Mouse (Mus musculus): Measurements from ENCODE around the gene Raly. TPM values are rescaled to one million over a fixed set of nuclear protein-coding genes. Genes with fewer than 3 reads are reported as not detected.

Raly gene
- 143 TPM for polyA plus RNA-seq (2014; fragmentation: Illumina TruSeq; extraction: RNeasy Lipid Tissue Mini Kit (QIAGEN cat#74804); ENCODE audit: low read depth, low replicate concordance)

DNA sequence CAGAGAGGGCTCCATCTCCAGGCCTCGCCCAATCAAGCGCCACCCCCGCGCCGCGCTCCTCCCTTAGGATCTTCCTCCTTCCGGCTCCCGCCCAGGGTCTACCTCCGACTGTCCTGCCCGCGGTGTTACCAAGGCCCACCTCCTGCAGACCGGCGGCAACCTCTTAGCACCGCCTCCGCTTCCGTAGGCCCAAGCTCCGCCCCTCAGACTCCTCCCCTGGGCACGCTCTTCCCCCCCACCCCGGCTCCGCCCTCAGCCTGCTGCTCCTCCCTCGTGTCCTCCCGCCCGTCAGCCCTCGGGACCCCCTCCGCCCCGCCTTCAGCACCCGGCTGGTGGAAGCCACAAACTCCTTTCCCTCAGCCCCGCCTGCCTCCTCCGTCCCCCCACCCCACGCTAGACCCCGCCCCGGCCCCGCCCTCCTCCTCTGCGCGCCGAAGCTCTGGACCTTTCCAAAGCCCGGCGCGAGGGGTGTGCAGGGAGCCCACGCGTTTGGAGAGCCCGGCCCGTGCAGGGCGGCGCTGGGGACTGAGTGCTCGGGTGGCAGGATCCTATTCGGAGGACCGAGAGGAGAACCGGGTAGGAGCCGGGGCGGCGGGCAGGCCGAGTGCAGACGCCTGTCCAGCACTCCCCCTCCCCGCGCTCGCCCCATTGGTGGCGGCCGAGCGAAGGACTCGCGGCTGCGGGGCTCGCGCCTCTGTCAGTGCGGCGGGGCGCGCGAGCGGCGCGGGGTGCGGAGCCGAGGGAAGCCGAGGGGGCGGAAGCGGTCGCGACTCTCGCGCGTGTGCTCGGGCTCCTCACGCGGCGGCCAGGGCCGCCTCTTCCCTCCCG lies at the start of gene Raly, which contains the start of gene a:
Gene Raly, plus strand, starts transcription at position 441 of the 828 bp plus-strand sequence.
Gene a, plus strand, starts transcription at position 747 of the 828 bp plus-strand sequence.

DNA sequence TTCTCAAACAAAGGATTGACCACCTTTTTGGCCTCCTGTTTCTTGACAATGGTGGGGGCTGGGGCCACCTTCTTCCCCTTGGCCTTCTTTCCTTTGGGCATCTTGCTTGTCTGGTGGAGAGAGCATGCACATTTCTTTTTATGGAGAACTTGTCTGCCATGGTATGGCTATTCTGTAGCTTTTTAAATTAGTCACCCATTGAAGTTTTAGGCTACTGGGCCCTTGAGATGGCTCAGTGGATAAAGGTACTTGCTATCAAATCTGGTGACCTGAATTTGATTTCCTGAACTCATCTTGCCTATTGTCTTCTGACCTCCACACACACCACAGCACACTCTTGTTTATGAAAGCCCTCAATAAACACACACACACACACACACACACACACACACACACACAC lies 21.0 kb upstream of the Raly start, which contains the start of gene Gm14214:
Gene Gm14214, minus strand, starts transcription at position 101 of the 400 bp plus-strand sequence.

DNA sequence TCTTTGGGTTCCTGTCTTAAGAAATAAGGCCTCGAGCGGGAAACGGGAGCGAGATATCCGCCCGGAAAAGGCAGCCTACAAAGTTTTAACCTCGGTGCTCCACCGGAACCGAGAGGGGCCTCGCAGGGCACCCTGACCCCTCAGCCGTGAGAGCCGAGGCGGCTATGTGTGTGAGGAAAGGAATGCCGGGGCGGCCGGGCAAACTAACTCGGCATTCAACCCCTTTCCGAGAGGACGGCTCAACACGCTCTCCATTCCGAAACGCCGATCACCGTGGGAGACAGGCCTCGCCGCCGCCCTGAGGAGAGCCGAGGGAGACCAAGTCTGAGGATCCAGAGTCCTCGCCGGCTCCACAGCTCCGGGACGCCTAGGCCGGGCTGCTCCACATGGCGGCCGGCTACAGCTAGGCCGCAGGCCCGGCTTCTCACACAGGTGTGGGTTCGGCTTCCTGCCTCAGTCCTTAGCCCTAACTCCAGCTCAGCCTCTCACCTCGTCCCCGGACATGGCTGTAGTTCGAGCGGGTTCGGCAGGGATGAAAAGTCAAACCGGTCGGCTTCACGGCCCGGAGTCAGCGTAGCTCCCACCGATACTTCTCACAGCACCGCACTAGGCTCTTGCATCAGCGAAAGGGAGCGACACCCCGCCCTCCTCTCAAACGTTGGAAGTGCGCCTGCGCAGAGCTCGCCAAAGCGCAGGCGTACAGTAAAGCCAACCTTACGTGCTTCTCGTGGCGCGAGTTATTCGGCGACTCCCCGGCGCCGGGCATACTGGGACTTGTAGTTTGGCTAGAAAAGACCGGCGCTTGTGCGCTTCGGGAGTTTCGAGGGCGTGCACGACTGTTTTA lies 101.5 kb downstream of the Raly start, which contains the start of gene Eif2s2:
Gene Eif2s2, minus strand, starts transcription at position 735 of the 844 bp plus-strand sequence.

Other genes with a start within 250 kb of the Raly start
- not detected for gene 1700003F12Rik, start 244.0 kb upstream of the Raly start, polyA plus RNA-seq (2014; fragmentation: Illumina TruSeq; extraction: RNeasy Lipid Tissue Mini Kit (QIAGEN cat#74804); ENCODE audit: low read depth, low replicate concordance)
- not detected for gene Actl10, start 239.3 kb upstream of the Raly start, polyA plus RNA-seq (2014; fragmentation: Illumina TruSeq; extraction: RNeasy Lipid Tissue Mini Kit (QIAGEN cat#74804); ENCODE audit: low read depth, low replicate concordance)
- not detected for gene Necab3, start 232.2 kb upstream of the Raly start, polyA plus RNA-seq (2014; fragmentation: Illumina TruSeq; extraction: RNeasy Lipid Tissue Mini Kit (QIAGEN cat#74804); ENCODE audit: low read depth, low replicate concordance)
- gene E2f1, start 221.2 kb upstream of the Raly start, polyA plus RNA-seq (2014; fragmentation: Illumina TruSeq; extraction: RNeasy Lipid Tissue Mini Kit (QIAGEN cat#74804); ENCODE audit: low read depth, low replicate concordance), result 0.16 TPM
- 7.7 TPM for gene Pxmp4, start 187.4 kb upstream of the Raly start, polyA plus RNA-seq (2014; fragmentation: Illumina TruSeq; extraction: RNeasy Lipid Tissue Mini Kit (QIAGEN cat#74804); ENCODE audit: low read depth, low replicate concordance)
- gene Zfp341, start 177.8 kb upstream of the Raly start, polyA plus RNA-seq (2014; fragmentation: Illumina TruSeq; extraction: RNeasy Lipid Tissue Mini Kit (QIAGEN cat#74804); ENCODE audit: low read depth, low replicate concordance), result not detected
- not detected for gene 4930519P11Rik, start 177.7 kb upstream of the Raly start, polyA plus RNA-seq (2014; fragmentation: Illumina TruSeq; extraction: RNeasy Lipid Tissue Mini Kit (QIAGEN cat#74804); ENCODE audit: low read depth, low replicate concordance)
- gene Chmp4b, start 139.4 kb upstream of the Raly start, polyA plus RNA-seq (2014; fragmentation: Illumina TruSeq; extraction: RNeasy Lipid Tissue Mini Kit (QIAGEN cat#74804); ENCODE audit: low read depth, low replicate concordance), result 105 TPM
- not detected for gene Gm14214, start 21.1 kb upstream of the Raly start, polyA plus RNA-seq (2014; fragmentation: Illumina TruSeq; extraction: RNeasy Lipid Tissue Mini Kit (QIAGEN cat#74804); ENCODE audit: low read depth, low replicate concordance)
- not detected for gene a, start 306 bp downstream of the Raly start, polyA plus RNA-seq (2014; fragmentation: Illumina TruSeq; extraction: RNeasy Lipid Tissue Mini Kit (QIAGEN cat#74804); ENCODE audit: low read depth, low replicate concordance)
- 1,088 TPM for gene Eif2s2, start 101.8 kb downstream of the Raly start, polyA plus RNA-seq (2014; fragmentation: Illumina TruSeq; extraction: RNeasy Lipid Tissue Mini Kit (QIAGEN cat#74804); ENCODE audit: low read depth, low replicate concordance)
- gene Gm14226, start 227.2 kb downstream of the Raly start, polyA plus RNA-seq (2014; fragmentation: Illumina TruSeq; extraction: RNeasy Lipid Tissue Mini Kit (QIAGEN cat#74804); ENCODE audit: low read depth, low replicate concordance), result not detected